Mouse (Mus musculus): ENCODE measurements at regions not wholly inside any gene's neighbourhood (a gene's known extent, or its start where the extent isn't known, plus 50 kb on each side); places are given as distances from the start of the nearest gene placed in this dataset.
"Not testable (repeated sequence)": the region's sequence is repeated elsewhere in the genome, so short reads cannot be mapped to it uniquely, and the experiment has no call there.

GRCm38 (mm10) chrX:75734628-75735302, 140.2 kb downstream of the Pls3 start:
- DNase-seq (ENCODE audit: low spot score in 2 of 2), result peak in 1 of 2 experiments; percentile 86

GRCm38 (mm10) chrX:75733651-75734050, 141.3 kb downstream of the Pls3 start:
- DNase-seq (ENCODE audit: low spot score in 2 of 2), result peak in 1 of 2 experiments; percentile 81

DNA sequence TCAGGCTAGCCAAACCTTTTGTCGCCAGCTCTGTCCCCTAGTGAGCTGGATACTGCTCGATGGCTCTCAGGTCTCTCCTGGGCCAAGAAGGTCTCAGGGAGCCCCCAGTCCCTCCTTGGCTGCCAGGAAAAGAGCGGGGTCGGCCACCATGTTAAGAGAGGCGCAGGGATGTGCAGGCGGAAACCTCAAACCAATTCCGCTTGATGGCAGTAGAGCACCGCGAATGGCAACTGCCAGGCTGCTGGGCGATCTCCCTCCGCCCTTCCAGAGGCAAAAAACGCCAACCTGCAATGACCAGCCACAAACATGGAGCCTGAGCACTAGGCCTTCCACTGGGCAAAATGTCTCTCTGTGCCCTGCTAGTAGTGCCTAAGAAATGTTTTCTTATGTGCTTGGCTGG, 145.2 kb downstream of the Pls3 start:
- peak in 1 of 2 experiments; percentile 53 for DNase-seq (ENCODE audit: low spot score in 2 of 2)

DNA sequence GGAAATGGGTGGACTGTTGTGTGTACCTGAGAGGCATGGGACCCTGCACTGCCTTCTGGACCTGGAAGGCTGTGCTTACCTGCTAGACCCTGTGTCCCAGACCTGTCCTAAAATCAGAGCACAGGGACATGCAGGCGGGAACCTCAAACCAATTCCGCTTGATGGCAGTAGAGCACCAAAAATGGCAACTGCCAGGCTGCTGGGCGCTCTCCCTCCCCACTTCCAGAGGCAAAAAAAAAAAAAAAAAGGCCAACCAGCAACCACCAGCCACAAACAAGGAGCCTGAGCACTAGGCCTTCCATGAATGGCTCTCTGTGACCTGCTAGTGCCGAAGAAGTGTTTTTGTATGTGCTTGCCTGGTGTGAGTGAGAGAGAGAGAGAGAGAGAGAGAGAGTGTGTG, 146.5 kb downstream of the Pls3 start:
- DNase-seq (ENCODE audit: low spot score in 2 of 2), result peak in 1 of 2 experiments; percentile 32

DNA sequence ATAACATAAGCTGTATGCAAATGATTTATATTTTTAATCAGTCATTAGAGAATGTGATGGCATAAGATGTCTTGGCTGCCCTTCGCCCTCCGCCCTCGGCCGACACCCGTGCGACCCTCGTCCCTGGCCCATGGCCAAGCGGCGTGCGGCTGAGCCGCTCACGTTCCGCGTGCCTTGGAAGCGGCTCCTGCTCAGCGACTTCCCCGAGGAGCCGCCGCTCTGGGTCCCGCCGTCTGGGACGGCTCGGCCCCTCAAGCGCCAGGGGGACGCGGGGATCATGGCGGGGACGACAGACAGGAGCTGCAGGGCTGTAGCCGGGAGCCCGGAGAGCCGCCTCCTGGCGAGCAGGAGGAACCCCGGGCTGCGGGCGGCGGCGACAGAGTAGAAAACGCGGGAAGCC, 145.5 kb upstream of the Rab39b start:
- DNase-seq (ENCODE audit: low spot score in 2 of 2), result not testable (repeated sequence)

DNA sequence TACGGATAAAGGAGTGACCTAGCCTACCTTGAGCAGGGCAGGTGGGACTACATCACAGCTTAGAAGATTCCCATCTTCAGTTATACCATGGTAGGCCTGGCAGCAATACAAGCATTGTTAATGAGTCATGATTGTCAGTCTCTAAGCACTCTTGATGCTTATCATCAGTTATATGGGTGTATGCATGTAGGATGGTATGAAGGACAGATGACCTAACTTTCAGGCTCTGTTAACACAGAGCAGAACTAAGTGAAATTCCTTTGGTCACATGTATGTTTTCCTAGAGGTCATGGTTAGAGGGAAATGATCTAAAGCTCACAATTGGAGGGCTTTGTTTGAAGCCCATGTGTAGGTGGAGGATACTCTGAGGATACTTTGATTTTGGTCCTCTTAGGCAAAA, 121.9 kb upstream of the Rab39b start:
- DNase-seq (ENCODE audit: low spot score in 2 of 2), result no peak

DNA sequence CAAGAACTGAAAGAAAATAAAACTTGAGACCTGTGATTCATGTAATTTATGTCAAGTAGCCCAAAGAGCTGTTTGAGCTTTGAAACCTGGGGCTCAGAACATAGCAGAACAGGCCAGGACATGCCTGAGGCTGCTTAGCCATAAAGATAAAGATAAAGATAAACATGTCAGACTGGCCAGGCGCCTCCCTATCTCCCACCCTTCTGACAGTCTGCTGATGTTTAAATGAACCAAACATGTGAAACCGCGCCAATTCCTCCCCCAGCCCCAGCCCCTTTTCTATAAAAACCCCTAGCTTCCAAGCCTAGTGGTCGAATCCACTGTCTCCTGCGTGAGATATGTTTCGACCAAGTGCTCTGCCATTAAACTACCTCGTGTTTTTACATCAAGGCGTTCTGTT, 97.2 kb upstream of the Rab39b start:
- DNase-seq (ENCODE audit: low spot score in 2 of 2), result not testable (repeated sequence)

GRCm38 (mm10) chrX:75673920-75674665, 96.1 kb upstream of the Rab39b start:
- peak; percentile 97 to 100 for DNase-seq (ENCODE audit: low spot score in 2 of 2)

DNA sequence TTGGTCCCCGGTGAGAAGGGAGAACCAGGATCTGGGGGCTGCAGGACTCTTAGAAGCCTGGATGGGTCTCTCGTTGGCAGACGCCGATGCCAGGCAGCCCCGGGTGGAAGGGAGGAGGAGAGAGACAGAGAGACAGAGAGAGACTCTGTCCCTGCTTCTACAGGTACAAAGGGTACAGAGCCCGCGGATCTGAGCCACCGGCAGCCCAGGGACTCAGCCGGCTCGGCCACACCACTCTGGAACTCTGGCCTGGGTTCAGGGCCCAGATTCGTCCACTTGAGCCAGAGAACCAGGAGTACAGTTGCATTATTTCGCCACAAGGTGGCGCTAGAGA, 95.5 kb upstream of the Rab39b start:
- no peak for DNase-seq (ENCODE audit: low spot score in 2 of 2)

GRCm38 (mm10) chrX:75672976-75673375, 94.9 kb upstream of the Rab39b start:
- peak; percentile 2 to 9 for DNase-seq (ENCODE audit: low spot score in 2 of 2)

DNA sequence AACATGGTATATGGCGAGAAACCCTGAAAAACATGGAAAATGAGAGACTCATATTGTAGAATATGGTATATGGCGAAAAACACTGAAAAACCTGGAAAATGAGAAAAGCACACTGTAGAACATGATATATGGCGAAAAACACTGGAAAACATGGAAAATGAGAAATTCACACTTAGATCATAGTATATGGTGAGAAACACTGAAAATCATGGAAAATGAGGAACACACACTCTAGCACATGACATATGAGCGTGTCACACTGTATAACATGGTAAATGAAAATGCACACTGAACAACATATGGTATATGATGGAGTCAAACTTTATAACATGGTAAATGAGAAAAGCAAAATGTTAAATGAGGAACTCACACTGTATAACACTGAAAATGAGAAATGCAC, 89.6 kb upstream of the Rab39b start:
- DNase-seq (ENCODE audit: low spot score in 2 of 2), result no peak

DNA sequence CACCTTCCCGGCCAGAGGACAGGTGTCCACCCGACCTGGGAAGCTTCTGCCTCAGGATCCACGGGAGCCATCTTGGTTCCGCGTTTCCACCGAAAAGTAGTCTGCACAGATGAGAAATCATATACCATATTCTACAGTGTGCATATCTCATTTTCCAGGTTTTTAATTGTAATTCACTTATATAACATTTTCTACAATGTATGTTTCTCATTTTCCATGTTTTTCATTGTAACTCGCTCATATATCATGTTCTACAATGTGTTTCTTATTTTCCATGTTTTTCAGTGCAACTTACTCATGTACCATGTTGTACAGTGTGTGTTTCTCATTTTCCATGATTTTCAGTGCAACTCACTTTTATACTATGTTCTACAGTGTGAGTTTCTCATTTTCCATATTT, 65.4 kb upstream of the Rab39b start:
- no peak for DNase-seq (ENCODE audit: low spot score in 2 of 2)
